Mouse (Mus musculus): Measurements from ENCODE around the gene Gpa33. TPM values are rescaled to one million over a fixed set of nuclear protein-coding genes. Genes with fewer than 3 reads are reported as not detected.

Gene Gpa33
- polyA plus RNA-seq, 1 experiment from 2014 or later, result not detected

GRCm38 (mm10) chr1:166170852-166171251 lies 40.8 kb downstream of the Gpa33 start:
- DNase-seq (peak; percentile 3), ATAC-seq (no peak)
- H3K9me3 ChIP-seq (ENCODE audit: low read length), result no peaks in the 10 kb centered on the region
- no peaks in the 10 kb centered on the region for H3K4me1 ChIP-seq (ENCODE audit: insufficient read depth)
- no peak overlapping the region for H3K9ac ChIP-seq (replicated peaks)
- H3K36me3 ChIP-seq (replicated peaks; ENCODE audit: insufficient read depth, low read length), result no peaks in the 10 kb centered on the region
- 86% methylated on average over 12 of the region's 12 CpGs for WGBS (ENCODE audit: insufficient replicate concordance)
- no peak overlapping the region for H3K4me2 ChIP-seq (ENCODE audit: low read depth, low read length)
- H3K27ac ChIP-seq (ENCODE audit: low read depth), result no peak overlapping the region
- TF ChIP-seq EP300 (IDR thresholded peaks at IDR 0.05; ENCODE audit: low read depth) (no peak), CTCF (IDR thresholded peaks at IDR 0.05; ENCODE audit: low read depth) (no peak)
- H3K27me3 ChIP-seq (ENCODE audit: insufficient read depth, low read length), result no peaks in the 10 kb centered on the region
- no peak overlapping the region for H3K4me3 ChIP-seq (ENCODE audit: low read depth, low read length)

- TF ChIP-seq EP300 (IDR thresholded peaks at IDR 0.05; ENCODE audit: low read depth) (no peak), CTCF (IDR thresholded peaks at IDR 0.05; ENCODE audit: low read depth) (no peak)
Measured at GRCm38 (mm10) chr1:166172992-166173391, 43.0 kb downstream of the Gpa33 start.

GRCm38 (mm10) chr1:166173621-166174020 lies 43.6 kb downstream of the Gpa33 start:
- Histone ChIP-seq H3K4me1 (ENCODE audit: insufficient read depth) (no peaks in the 10 kb centered on the region), H3K9me3 (ENCODE audit: low read length) (no peaks in the 10 kb centered on the region), H3K4me2 (ENCODE audit: low read depth, low read length) (no peak overlapping the region), H3K9ac (replicated peaks) (no peak overlapping the region), H3K27ac (ENCODE audit: low read depth) (no peak overlapping the region), H3K4me3 (ENCODE audit: low read depth, low read length) (no peak overlapping the region), H3K27me3 (ENCODE audit: insufficient read depth, low read length) (no peaks in the 10 kb centered on the region), H3K36me3 (replicated peaks; ENCODE audit: insufficient read depth, low read length) (no peaks in the 10 kb centered on the region)
- TF ChIP-seq EP300 (IDR thresholded peaks at IDR 0.05; ENCODE audit: low read depth), result no peak
- no peak for TF ChIP-seq CTCF (IDR thresholded peaks at IDR 0.05; ENCODE audit: low read depth)
- DNase-seq (no peak), ATAC-seq (no peak)
- 76% methylated on average over 9 of the region's 9 CpGs for WGBS (ENCODE audit: insufficient replicate concordance)

More at GRCm38 (mm10) chr1:166172992-166173391, 43.0 kb downstream of the Gpa33 start:
- Histone ChIP-seq H3K36me3 (replicated peaks; ENCODE audit: insufficient read depth, low read length) (no peaks in the 10 kb centered on the region), H3K27me3 (ENCODE audit: insufficient read depth, low read length) (no peaks in the 10 kb centered on the region), H3K4me2 (ENCODE audit: low read depth, low read length) (no peak overlapping the region), H3K4me3 (ENCODE audit: low read depth, low read length) (no peak overlapping the region), H3K9me3 (ENCODE audit: low read length) (no peaks in the 10 kb centered on the region), H3K27ac (ENCODE audit: low read depth) (no peak overlapping the region), H3K9ac (replicated peaks) (no peak overlapping the region), H3K4me1 (ENCODE audit: insufficient read depth) (no peaks in the 10 kb centered on the region)
- 70% methylated on average over 3 of the region's 3 CpGs for WGBS (ENCODE audit: insufficient replicate concordance)
- DNase-seq, result no peak
- ATAC-seq, result no peak

- TF ChIP-seq EP300 (IDR thresholded peaks at IDR 0.05; ENCODE audit: low read depth), result no peak
- TF ChIP-seq CTCF (IDR thresholded peaks at IDR 0.05; ENCODE audit: low read depth), result no peak
- no peak for DNase-seq
- H3K9ac ChIP-seq (replicated peaks), result no peak overlapping the region
- no peak overlapping the region for H3K4me3 ChIP-seq (ENCODE audit: low read depth, low read length)
- no peak overlapping the region for H3K4me2 ChIP-seq (ENCODE audit: low read depth, low read length)
- no peaks in the 10 kb centered on the region for H3K4me1 ChIP-seq (ENCODE audit: insufficient read depth)
- H3K27me3 ChIP-seq (ENCODE audit: insufficient read depth, low read length), result no peaks in the 10 kb centered on the region
- WGBS (ENCODE audit: insufficient replicate concordance), result 79% methylated on average over 7 of the region's 7 CpGs
- H3K36me3 ChIP-seq (replicated peaks; ENCODE audit: insufficient read depth, low read length), result no peaks in the 10 kb centered on the region
- no peaks in the 10 kb centered on the region for H3K9me3 ChIP-seq (ENCODE audit: low read length)
- ATAC-seq, result no peak
- H3K27ac ChIP-seq (ENCODE audit: low read depth), result no peak overlapping the region
Measured at GRCm38 (mm10) chr1:166181510-166181909, 51.5 kb downstream of the Gpa33 start.

- H3K27ac ChIP-seq (ENCODE audit: low read depth), result no peak overlapping the region
- ATAC-seq, result no peak
- no peak for TF ChIP-seq EP300 (IDR thresholded peaks at IDR 0.05; ENCODE audit: low read depth)
- no peak for TF ChIP-seq CTCF (IDR thresholded peaks at IDR 0.05; ENCODE audit: low read depth)
- no peak overlapping the region for H3K4me2 ChIP-seq (ENCODE audit: low read depth, low read length)
- WGBS (ENCODE audit: insufficient replicate concordance), result 79% methylated on average over 10 of the region's 10 CpGs
- no peak for DNase-seq
- H3K4me1 ChIP-seq (ENCODE audit: insufficient read depth), result no peaks in the 10 kb centered on the region
- no peaks in the 10 kb centered on the region for H3K27me3 ChIP-seq (ENCODE audit: insufficient read depth, low read length)
- no peak overlapping the region for H3K9ac ChIP-seq (replicated peaks)
- no peaks in the 10 kb centered on the region for H3K9me3 ChIP-seq (ENCODE audit: low read length)
- H3K4me3 ChIP-seq (ENCODE audit: low read depth, low read length), result no peak overlapping the region
- H3K36me3 ChIP-seq (replicated peaks; ENCODE audit: insufficient read depth, low read length), result no peaks in the 10 kb centered on the region
Measured at GRCm38 (mm10) chr1:166182952-166183627, 53.1 kb downstream of the Gpa33 start.

- WGBS (ENCODE audit: insufficient replicate concordance), result 79% methylated on average over 22 of the region's 22 CpGs
Measured at GRCm38 (mm10) chr1:166184391-166185229, 54.6 kb downstream of the Gpa33 start.

More at GRCm38 (mm10) chr1:166184391-166185229, 54.6 kb downstream of the Gpa33 start:
- no peak overlapping the region for H3K4me3 ChIP-seq (ENCODE audit: low read depth, low read length)
- no peaks in the 10 kb centered on the region for H3K4me1 ChIP-seq (ENCODE audit: insufficient read depth)
- no peak overlapping the region for H3K4me2 ChIP-seq (ENCODE audit: low read depth, low read length)
- no peaks in the 10 kb centered on the region for H3K27me3 ChIP-seq (ENCODE audit: insufficient read depth, low read length)
- TF ChIP-seq CTCF (IDR thresholded peaks at IDR 0.05; ENCODE audit: low read depth) (no peak), EP300 (IDR thresholded peaks at IDR 0.05; ENCODE audit: low read depth) (no peak)
- DNase-seq, result no peak
- no peak overlapping the region for H3K9ac ChIP-seq (replicated peaks)
- H3K27ac ChIP-seq (ENCODE audit: low read depth), result no peak overlapping the region
- H3K36me3 ChIP-seq (replicated peaks; ENCODE audit: insufficient read depth, low read length), result no peaks in the 10 kb centered on the region
- no peak for ATAC-seq
- no peaks in the 10 kb centered on the region; the same call in 1 of the 2 replicates for H3K9me3 ChIP-seq (ENCODE audit: low read length)
